Comparison of ENCODE assay signal across 9 mouse cellular contexts in the genomic region with DNA sequence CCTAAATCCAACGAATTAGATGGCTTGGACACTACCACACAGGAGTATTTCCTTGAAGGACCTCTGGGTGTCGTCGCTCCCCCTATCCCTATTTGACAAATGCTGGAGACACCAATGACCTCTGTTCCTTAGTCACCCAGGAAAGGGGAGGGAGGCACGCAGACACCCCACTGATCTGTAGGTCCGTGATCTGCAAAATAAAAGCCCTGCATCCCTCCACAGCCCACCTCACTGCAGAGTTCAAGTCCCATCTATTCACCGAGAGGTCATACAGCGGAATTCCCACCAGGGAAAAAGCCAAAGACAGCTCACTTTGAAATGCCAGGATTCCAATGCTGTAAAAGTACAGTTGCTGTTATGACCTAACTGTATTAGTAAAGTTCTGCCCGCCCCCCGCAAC. TPM values are rescaled to one million over a fixed set of nuclear protein-coding genes. Genes with fewer than 3 reads are reported as not detected.
A peak's percentile ranks its signal among the peaks of the same experiment; 100 is the strongest.
DNase-seq lines count a peak whose midpoint lies in the region; ATAC-seq and TF ChIP-seq lines count a peak whose summit lies in the region.
"Had no signal": no experiment of that assay in that cellular context is flagged by ENCODE, and none has a peak within 500 bp of the region (broad histone marks: within the 10 kb centered on the region; RNA-seq: fewer than 3 reads in every experiment).

No protein-coding gene starts in this region.

- H3K9ac ChIP-seq in lung, embryonic 16.5 days (ENCODE audit: low read length) = no peak overlapping the region
- no peak overlapping the region for H3K9ac ChIP-seq in limb, embryonic 12.5 days (replicated peaks)

- H3K4me3 ChIP-seq in lung, embryonic 16.5 days (ENCODE audit: low read length) = peak overlapping the region; percentile 86; the same call in 1 of the 2 replicates
- no peak overlapping the region for H3K4me3 ChIP-seq in lung, adult 2 months (replicated peaks; ENCODE audit: extremely low read depth, low read depth, low read length)
- H3K4me3 ChIP-seq in limb, embryonic 12.5 days (replicated peaks) = peak overlapping the region; percentile 53

- H3K4me1 ChIP-seq in lung, embryonic 16.5 days (replicated peaks; ENCODE audit: control insufficient read depth, insufficient read depth, low read length) = peaks cover 5% of the 10 kb centered on the region; the same call in 1 of the 2 replicates
- no peaks in the 10 kb centered on the region for H3K4me1 ChIP-seq in lung, adult 2 months (ENCODE audit: control insufficient read depth, insufficient read depth, low read length)
- H3K4me1 ChIP-seq in limb, embryonic 12.5 days (replicated peaks) = peaks cover 3% of the 10 kb centered on the region; the same call in 1 of the 2 replicates

- no peak for TF ChIP-seq CTCF in lung, adult 2 months (IDR thresholded peaks at IDR 0.05; ENCODE audit: insufficient read depth, low read length)

- DNase-seq in adrenal gland, adult (ENCODE audit: inconsistent age in 2 of 2, low spot score in 1 of 2) = peak; percentile 7 to 46
- no peak for DNase-seq in adrenal gland, adult 8-10 months
- no peak for DNase-seq in lung, adult 2 months
- peak; percentile 38 for DNase-seq in retina, postnatal 1 day
- DNase-seq in frontal cortex, postnatal 14 days (ENCODE audit: low spot score in 2 of 2) = no peak
- DNase-seq in spleen, postnatal 14 days (ENCODE audit: low spot score in 2 of 2) = no peak

- ATAC-seq in lung, embryonic 16.5 days (ENCODE audit: low read depth) = no peak
- ATAC-seq in limb, embryonic 12.5 days (ENCODE audit: insufficient number of reproducible peaks, insufficient read depth, low FRiP score, low TSS enrichment, low read depth) = no peak

- TF ChIP-seq POLR2A in lung, adult 2 months (IDR thresholded peaks at IDR 0.05; ENCODE audit: borderline replicate concordance, extremely low read depth, low read depth, low read length) = no peak

- no peaks in the 10 kb centered on the region for H3K9me3 ChIP-seq in lung, embryonic 16.5 days (ENCODE audit: control insufficient read depth, low read length)
- H3K9me3 ChIP-seq in limb, embryonic 12.5 days = no peaks in the 10 kb centered on the region

- 15% methylated on average over 9 of the region's 9 CpGs for WGBS in lung, embryonic 16.5 days
- WGBS in lung, adult 2 months = 14% methylated on average over 9 of the region's 9 CpGs
- WGBS in limb, embryonic 12.5 days = 8% methylated on average over 9 of the region's 9 CpGs

- no peaks in the 10 kb centered on the region for H3K27me3 ChIP-seq in lung, embryonic 16.5 days (ENCODE audit: control insufficient read depth, insufficient read depth, low read depth, low read length)
- no peaks in the 10 kb centered on the region for H3K27me3 ChIP-seq in limb, embryonic 12.5 days

- H3K27ac ChIP-seq in lung, embryonic 16.5 days (ENCODE audit: low read length) = no peak overlapping the region
- H3K27ac ChIP-seq in limb, embryonic 12.5 days = no peak overlapping the region

- H3K4me2 ChIP-seq in lung, embryonic 16.5 days (ENCODE audit: low read depth, low read length) = peak overlapping the region; percentile 93; the same call in 1 of the 2 replicates
- H3K4me2 ChIP-seq in limb, embryonic 12.5 days = peak overlapping the region; percentile 92

- H3K36me3 ChIP-seq in lung, embryonic 16.5 days (ENCODE audit: control insufficient read depth, insufficient read depth, low read length) = no peaks in the 10 kb centered on the region
- no peaks in the 10 kb centered on the region for H3K36me3 ChIP-seq in limb, embryonic 12.5 days

RNA-seq across cellular contexts. Expression of gene Olfr1368, which starts 12.4 kb away (rescaled TPM):
- total RNA-seq in adrenal gland, adult 8-10 months (2022) = not detected
- not detected in 2 replicates for polyA plus RNA-seq in lung, embryonic 16.5 days (2015; fragmentation: Nextera tagmentation; extraction: Ambion mirVana)
- not detected in 2 replicates for polyA plus RNA-seq in lung, adult 2 months (2012; rRNA removed)
- polyA plus RNA-seq in limb, embryonic 12.5 days (2016; fragmentation: Nextera tagmentation; extraction: Ambion mirVana) = not detected in 2 replicates
- total RNA-seq: liver, adult 2 months had no signal
- polyA plus RNA-seq: liver, adult 2 months had no signal

RNA-seq across cellular contexts. Expression of gene Trim27, which starts 21.2 kb away (rescaled TPM):
- 10 to 100 TPM; 46.8 to 54.3 (median 52.6) TPM for total RNA-seq in adrenal gland, adult 8-10 months (2022)
- polyA plus RNA-seq in lung, embryonic 16.5 days (2015; fragmentation: Nextera tagmentation; extraction: Ambion mirVana) = 105 and 108 TPM in 2 replicates
- polyA plus RNA-seq in lung, adult 2 months (2012; rRNA removed) = 34.8 and 53.5 TPM in 2 replicates
- polyA plus RNA-seq in limb, embryonic 12.5 days (2016; fragmentation: Nextera tagmentation; extraction: Ambion mirVana) = 180 TPM in 2 replicates

RNA-seq across cellular contexts. Expression of gene Olfr263, which starts 28.6 kb away (rescaled TPM):
- total RNA-seq in adrenal gland, adult 8-10 months (2022) = not detected
- not detected in 2 replicates for polyA plus RNA-seq in lung, embryonic 16.5 days (2015; fragmentation: Nextera tagmentation; extraction: Ambion mirVana)
- polyA plus RNA-seq in lung, adult 2 months (2012; rRNA removed) = not detected in 2 replicates
- polyA plus RNA-seq in limb, embryonic 12.5 days (2016; fragmentation: Nextera tagmentation; extraction: Ambion mirVana) = not detected in 2 replicates
- total RNA-seq: liver, adult 2 months had no signal
- polyA plus RNA-seq: liver, adult 2 months had no signal

RNA-seq across cellular contexts. Expression of gene Olfr1369-ps1, which starts 46.8 kb away (rescaled TPM):
- total RNA-seq in adrenal gland, adult 8-10 months (2022) = not detected
- polyA plus RNA-seq in lung, embryonic 16.5 days (2015; fragmentation: Nextera tagmentation; extraction: Ambion mirVana) = not detected in 2 replicates
- not detected in 2 replicates for polyA plus RNA-seq in lung, adult 2 months (2012; rRNA removed)
- polyA plus RNA-seq in limb, embryonic 12.5 days (2016; fragmentation: Nextera tagmentation; extraction: Ambion mirVana) = not detected in 2 replicates
- total RNA-seq: liver, adult 2 months had no signal
- polyA plus RNA-seq: liver, adult 2 months had no signal

Comparison
In these comparisons a context has a peak if more than half of its experiments do, and no peak if none do; other contexts are left out.
1. DNase-seq: peak in adrenal gland, adult (2 of 2) and retina, postnatal 1 day (single experiment); none in adrenal gland, adult 8-10 months (single experiment), lung, adult 2 months (single experiment), frontal cortex, postnatal 14 days (0 of 2) and spleen, postnatal 14 days (0 of 2).